Mouse (Mus musculus) CD4-positive helper T cell, adult 2 months (primary cell): ENCODE measurements around the gene Aph1b.
"Not testable (repeated sequence)": the region's sequence is repeated elsewhere in the genome, so short reads cannot be mapped to it uniquely, and the experiment has no call there.

ENCODE experiments used
- DNase-seq: peaks from one replicate; pipeline ENCODE4 v3.0.0-alpha.2; 2012; ENCODE audit warnings: low read depth, missing footprints, low spot score

Gene Aph1b

DNA sequence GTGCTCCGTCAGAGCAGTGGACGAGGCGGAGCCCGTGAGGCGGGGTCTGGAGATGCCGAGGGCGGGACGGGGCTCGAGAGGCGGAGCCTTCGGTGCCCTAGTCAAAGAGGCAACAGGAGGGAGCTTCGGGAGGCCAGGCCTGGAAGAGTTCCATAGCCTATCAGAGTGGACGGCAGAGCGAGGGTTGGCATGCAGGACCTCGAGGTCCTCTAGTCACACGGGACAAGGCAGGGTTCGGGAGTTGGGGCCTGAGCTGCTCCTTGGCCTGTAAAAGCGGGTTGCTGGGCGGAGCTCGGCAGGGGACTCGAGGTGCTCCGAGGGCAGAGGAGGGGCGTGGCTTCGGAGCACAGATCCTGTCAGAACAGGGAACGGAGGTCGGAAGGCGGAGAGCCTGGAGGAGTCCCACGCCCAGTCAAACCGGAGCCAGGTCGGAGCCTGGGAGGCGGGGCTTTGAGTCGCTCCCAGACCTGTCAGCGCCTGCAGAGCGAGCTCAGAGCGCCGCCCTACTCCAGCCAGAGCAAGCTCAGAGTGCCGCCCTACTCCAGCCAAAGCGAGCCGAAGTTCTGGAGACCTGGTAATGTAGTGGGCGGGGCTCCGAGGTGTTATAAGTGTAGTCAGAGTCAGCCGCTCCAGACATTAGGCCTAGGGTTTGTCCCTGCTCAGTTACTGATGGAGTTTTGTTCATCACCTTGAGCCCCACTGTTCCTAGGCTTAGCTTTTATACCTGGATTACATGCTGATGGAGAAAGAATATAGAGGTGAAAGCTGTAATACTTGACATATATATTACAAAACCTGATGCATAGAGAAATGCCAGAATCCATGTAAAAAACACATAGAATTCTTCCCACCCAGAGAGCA is at the start of gene Aph1b:
TSS of gene Aph1b (minus strand) at position 27 of the 861 bp plus-strand sequence.
- DNase-seq: peak; percentile 97

GRCm38 (mm10) chr9:66835097-66835480 is 39.8 kb upstream of the Aph1b start:
- DNase-seq: no peak

DNA sequence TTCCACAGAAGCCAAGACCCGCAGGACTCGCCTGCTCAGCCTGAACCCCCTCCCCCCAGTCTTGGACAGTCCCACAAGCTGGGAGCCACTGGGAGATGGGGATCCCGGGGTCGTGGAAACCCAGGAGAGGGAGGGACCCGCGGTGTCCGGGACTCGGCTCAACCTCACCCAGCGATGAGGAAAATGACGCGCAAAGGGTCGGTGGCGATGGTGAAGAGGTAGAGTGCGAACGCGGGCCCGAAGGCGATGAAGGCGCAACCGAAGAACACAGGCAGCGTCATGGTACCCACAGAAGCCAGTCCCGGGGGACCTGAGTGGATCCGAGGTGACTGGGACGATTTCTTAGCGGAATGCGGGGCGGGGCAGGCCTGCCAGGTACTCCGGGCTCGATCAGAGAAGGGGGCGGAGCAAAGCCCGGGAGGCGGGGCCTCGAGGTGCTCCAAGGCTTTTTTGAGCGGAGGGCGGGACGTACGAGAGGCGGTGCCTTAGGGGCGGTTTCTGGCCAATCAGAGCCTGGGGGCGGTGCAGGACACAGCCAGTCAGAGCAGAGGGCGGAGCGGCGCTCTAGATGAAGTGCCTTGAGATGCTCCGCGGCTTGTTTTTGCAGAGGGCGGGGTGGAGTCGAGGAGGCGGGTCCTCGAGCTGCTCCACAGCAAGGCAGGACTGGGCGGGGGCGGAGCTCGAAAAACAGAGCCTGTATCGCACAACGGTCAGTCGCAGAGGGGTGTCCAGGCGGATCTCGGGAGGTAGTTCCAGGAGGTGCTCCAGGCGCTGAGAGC is 39.2 kb upstream of the Aph1b start, which contains the start of gene Aph1c:
TSS of gene Aph1c (minus strand) at position 409 of the 779 bp plus-strand sequence.
- DNase-seq: peak; percentile 99

- DNase-seq: no peak
Measured at GRCm38 (mm10) chr9:66833851-66834250, 38.6 kb upstream of the Aph1b start.

- DNase-seq: no peak
Measured at GRCm38 (mm10) chr9:66832366-66832908, 37.1 kb upstream of the Aph1b start.

- peak; percentile 65 for DNase-seq
Measured at GRCm38 (mm10) chr9:66825990-66826389, 30.7 kb upstream of the Aph1b start.

GRCm38 (mm10) chr9:66822255-66822654 is 27.0 kb upstream of the Aph1b start:
- DNase-seq: not testable (repeated sequence)

GRCm38 (mm10) chr9:66820996-66821395 is 25.7 kb upstream of the Aph1b start:
- peak; percentile 61 for DNase-seq

DNA sequence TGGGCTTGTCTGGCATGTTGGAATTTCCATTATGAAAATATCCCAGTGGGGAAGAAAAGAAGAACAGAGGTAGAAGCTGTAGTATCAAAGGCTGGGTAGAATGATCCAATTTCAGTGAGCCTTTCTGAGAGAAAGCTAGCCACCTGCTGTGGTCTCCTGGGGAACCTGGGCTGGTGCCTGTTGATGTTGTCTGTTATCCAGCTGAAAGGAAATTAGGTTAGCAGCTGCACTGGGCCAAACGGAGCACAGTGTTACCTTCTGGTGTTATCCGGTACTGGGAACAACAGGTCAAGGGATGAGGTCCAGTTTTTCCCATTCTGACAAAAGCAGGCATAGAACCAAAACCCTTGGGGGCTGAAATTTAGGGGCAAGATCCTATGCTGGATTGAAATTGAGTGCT is 18.1 kb upstream of the Aph1b start:
- no peak for DNase-seq

- not testable (repeated sequence) for DNase-seq
Measured at GRCm38 (mm10) chr9:66805951-66806350, 10.7 kb upstream of the Aph1b start.

DNA sequence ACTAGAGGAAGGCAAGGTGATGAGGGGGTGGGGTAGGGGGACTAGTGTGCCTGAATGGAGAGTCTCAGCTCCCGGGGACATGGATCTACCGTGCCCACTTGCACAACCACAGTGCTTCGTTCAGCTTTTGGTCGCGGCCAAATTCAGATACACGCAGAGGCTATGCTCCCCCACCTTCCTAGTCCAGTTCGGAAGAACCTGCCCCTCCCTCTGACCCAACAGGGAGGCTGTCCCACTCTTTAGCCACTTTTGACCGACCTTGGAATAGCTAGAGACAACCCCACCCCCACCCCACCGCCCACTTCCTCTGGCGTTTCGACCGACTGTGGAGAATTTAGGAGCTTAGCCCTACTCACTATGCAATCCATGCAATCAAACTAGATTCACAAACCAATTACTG is 6.7 kb upstream of the Aph1b start:
- no peak for DNase-seq

DNA sequence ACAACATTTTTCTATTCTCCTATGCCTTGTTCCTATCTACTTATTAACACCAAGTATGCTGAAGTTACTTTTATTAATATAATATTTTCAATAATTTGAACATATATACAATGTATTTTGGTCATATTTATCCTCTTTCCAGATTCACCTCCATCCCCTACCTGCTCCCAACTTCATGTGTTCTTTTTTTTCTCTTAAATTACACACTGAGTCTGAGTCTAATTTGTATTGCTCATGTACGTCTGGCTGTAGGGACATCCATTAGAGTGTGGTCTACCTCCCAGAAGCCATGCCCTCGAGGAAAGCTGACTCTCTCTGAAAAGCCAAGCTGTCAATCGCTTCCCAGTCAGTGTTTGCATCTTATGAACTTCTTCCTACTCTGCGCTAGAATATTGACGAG is 1.4 kb upstream of the Aph1b start, which contains the start of gene Gm10647:
TSS of gene Gm10647 (plus strand) at position 301 of the 400 bp plus-strand sequence.
- DNase-seq: no peak

GRCm38 (mm10) chr9:66794629-66795463 is 444 bp downstream of the Aph1b start:
- no peak for DNase-seq

DNA sequence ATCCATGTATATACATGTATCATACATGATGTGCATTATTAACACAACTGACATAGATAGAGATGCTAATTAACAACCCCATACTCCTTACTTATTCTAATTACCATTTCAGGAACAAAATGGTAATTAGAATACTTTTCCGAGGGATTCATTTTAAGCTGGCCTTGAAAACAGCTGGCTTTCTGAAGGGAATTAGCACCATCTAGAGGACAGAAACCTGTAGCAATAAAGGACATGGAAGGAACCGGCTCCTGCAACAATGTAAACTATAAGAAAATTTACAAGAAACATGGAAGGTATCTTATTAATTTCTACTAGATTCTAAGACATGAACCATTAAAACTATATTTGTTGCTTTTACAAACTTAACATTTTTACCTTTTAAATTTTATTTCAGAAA is 7.5 kb downstream of the Aph1b start:
- DNase-seq: peak; percentile 36

DNA sequence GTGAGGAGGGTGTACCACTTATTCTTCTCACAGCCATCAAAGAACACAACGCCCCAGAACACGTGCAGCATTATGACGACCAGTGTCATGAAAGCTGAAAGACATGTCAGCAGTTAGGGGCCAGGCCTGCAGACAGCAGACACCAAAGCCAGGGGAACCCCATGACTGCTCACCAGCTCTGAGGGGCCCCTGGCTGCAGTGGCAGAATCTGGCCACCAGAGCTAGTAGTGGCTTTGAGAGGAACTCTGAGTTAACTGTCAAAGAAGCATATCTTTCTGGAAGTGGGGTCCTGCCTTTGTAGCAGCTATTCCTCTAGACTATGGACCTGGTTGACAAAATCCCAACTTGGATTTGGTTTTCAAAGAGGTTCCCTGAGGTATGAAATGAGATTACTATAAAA is 10.7 kb downstream of the Aph1b start:
- peak; percentile 23 for DNase-seq

- no peak for DNase-seq
Measured at GRCm38 (mm10) chr9:66770701-66771100, 24.6 kb downstream of the Aph1b start.

GRCm38 (mm10) chr9:66769275-66769674 is 26.0 kb downstream of the Aph1b start:
- DNase-seq: no peak

GRCm38 (mm10) chr9:66768721-66769120 is 26.6 kb downstream of the Aph1b start:
- DNase-seq: no peak

DNA sequence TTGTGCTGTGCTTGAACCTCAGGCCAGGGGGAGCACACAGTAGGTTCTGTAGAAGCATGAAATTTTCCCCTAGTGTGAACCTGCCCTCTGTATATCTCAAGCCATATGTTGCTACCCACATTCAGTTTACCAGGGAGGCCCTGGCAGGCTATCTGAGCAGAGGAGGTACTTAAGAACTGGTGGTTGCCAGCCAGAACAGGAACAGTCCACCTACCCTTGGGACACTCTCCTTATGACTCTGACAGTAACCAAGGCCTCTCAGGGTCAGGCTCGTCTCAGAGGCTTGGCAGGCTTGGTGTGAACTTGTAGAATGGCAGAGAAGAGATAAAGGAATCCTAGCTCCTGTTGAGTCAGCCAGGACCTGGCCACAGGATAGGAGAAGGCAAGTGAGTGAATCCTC is 34.3 kb downstream of the Aph1b start:
- DNase-seq: no peak

- no peak for DNase-seq
Measured at GRCm38 (mm10) chr9:66752849-66753248, 42.4 kb downstream of the Aph1b start.

- DNase-seq: no peak
Measured at GRCm38 (mm10) chr9:66748390-66748789, 46.9 kb downstream of the Aph1b start.
